Mouse (Mus musculus) mouse embryonic stem cell (cell line): Measurements from ENCODE around the gene Sez6.

Experiments
- in situ Hi-C, 2 experiments: fragments of 300-500 bp; cut with MboI; formaldehyde crosslinking; loops; 1 replicate in 1 of 2; 3 replicates in 1 of 2; pipeline ENCODE4 v1.14.3; 2019 to 2020; ENCODE audit warnings: low sequenced_read_pairs in 2 of 2, low pct_unique_long_range_greater_than_20kb in 1 of 2, mixed read lengths in 1 of 2; ENCODE audit not compliant: unreplicated experiment in 1 of 2

Gene Sez6

GRCm38 (mm10) chr11:78006446-78006845, 75.8 kb downstream of the Sez6 start:
- in situ Hi-C loops, result no loop called here

GRCm38 (mm10) chr11:78019676-78020075, 89.1 kb downstream of the Sez6 start:
- in situ Hi-C loops, result no loop called here

GRCm38 (mm10) chr11:78023607-78024006, 93.0 kb downstream of the Sez6 start:
- in situ Hi-C loops, result no loop called here
